Mouse (Mus musculus): ENCODE measurements around the gene Ccdc71l.

DNA sequence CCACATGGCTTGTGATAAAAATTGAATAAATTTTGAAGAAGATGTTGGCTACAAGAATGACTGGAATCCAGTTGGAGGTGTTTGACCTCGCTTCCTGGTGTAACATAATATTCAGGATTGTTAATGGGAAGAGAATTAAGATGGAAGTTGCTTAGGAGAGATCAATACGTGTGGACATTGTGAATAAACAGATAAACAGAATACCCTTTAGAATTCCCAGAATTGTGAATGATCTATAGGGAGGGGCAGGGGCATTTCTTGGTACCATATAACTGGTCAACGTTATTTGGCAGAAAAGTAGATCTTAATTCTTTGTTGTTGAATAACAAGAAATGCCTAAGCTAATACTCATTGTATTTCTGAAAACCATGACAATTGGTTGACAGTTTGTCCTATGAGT, 2.0 kb downstream of the Ccdc71l start:
- TF ChIP-seq TAL1 (IDR thresholded peaks at IDR 0.05; ENCODE audit: low read length) = no peak
- TF ChIP-seq GATA1 (IDR thresholded peaks at IDR 0.05; ENCODE audit: low read length) = no peak

All from erythroblast, embryonic 14.5 days (primary cell).